Mouse (Mus musculus) heart, adult 18-20 months (tissue): ENCODE results near the gene Tnfrsf11a. TPM values are rescaled to one million over a fixed set of nuclear protein-coding genes. Genes with fewer than 3 reads are reported as not detected.
"Not testable (repeated sequence)": the region's sequence is repeated elsewhere in the genome, so short reads cannot be mapped to it uniquely, and the experiment has no call there.

Source experiments
- DNase-seq, 2 experiments: peaks; one replicate each; pipeline ENCODE4 v3.0.0; 2021 to 2022; ENCODE audit warnings: mixed read lengths in 1 of 2
- long read RNA-seq, 2 experiments: library from polyadenylated mRNA; stranded (forward); transcript quantifications; one replicate each; pipeline ENCODE4 v2.0.0; 2021
- total RNA-seq, 2 experiments: library from RNA; stranded (reverse); gene quantifications; 2 replicates each; pipeline ENCODE4 v1.2.3; 2021

Gene Tnfrsf11a
- 1 to 10 TPM; 1.6 TPM for total RNA-seq
- long read RNA-seq, experiment 1, full-length matches to known transcripts: 1 of 1 reads
- long read RNA-seq, experiment 1, partial matches to known transcripts: 0 of 1 reads
- long read RNA-seq, experiment 1, other reads (novel, unspliced or antisense): 0 of 1 reads
- long read RNA-seq, experiment 2, full-length matches to known transcripts: 1 of 1 reads
- long read RNA-seq, experiment 2, partial matches to known transcripts: 0 of 1 reads
- long read RNA-seq, experiment 2, other reads (novel, unspliced or antisense): 0 of 1 reads

DNA sequence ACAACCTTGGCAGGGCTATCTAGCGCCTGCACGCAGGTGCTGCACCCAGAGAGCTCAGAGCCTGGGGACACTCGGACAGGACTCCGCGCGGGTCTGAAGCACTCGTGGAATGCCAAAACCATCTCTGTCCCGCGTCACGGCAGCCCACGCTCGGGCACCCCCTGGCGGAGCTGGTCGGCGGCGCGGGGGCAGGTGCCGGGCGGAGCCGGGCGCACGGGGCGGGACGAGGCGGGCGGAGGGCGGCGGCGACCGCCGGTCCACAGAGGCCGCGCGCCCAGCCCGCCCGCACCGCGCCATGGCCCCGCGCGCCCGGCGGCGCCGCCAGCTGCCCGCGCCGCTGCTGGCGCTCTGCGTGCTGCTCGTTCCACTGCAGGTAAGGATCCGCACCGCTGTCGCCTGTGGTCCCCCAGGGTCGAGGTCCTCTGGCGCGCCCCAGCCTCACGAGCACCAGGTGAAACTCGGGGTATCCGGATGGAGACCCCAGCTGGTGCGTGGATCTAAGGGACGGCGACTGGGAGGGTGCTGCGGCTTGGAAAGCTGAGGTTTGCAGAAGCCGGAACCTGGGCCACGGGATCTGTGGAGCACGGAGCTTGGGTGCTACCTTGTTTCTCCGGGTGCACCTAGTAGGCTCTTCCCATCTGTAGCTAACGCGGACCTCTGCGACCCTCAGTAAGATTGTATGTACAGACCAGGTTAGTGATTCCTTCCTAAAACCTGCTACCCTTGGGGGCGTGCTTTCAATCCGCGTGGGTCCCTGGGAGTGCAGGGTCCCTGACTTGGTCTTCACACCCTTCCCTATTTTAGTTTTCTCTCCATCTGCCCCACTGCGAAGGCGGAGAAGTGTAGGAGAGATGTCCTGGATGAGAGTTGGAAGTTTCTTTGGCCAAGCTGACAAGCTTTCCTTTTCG is at the start of gene Tnfrsf11a:
Gene Tnfrsf11a (plus strand): TSS at position 262 of the 908 bp plus-strand sequence.
- DNase-seq: peak; percentile 64 to 68

GRCm38 (mm10) chr1:105735318-105735717 is 45.2 kb upstream of the Tnfrsf11a start:
- DNase-seq: no peak

- no peak for DNase-seq
Observed at GRCm38 (mm10) chr1:105738334-105738733, 42.2 kb upstream of the Tnfrsf11a start.

DNA sequence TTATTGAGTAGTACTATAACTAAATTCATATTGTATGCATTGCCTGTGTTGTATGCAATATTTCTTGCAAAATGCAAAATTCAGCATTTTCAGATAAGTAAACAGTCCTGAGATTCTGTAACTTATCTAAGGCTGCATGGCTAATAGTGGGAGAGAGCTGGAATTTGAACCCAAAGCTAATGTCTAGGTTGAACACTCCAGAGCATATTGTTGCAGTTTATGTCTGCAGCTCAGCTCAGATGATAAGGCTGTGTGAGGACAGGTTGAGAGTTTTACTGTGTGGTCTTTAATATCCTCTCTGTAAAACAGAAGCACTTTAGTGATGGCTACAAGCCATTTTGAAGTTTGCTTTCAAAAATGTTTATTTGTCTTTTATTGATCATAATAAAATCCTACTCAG is 41.0 kb upstream of the Tnfrsf11a start:
- no peak for DNase-seq

DNA sequence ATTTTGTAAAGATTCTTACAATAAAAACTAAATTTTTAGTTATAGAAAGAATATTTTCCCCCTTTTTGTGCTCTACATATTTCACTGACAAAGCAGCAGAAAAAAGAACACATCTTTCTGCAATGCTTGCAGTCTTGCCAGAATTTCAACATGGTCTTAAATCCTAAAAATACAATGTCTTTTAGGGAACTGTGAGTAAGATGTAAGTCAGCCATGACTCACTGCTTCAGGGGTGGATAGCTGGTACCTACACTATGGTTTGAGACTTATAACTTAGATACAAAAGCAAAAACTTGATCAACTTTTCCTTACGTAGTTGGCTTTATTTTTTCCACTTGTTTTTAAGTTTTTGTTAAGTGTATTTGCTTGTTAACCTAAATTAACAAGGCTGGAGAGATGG is 38.0 kb upstream of the Tnfrsf11a start:
- peak in 1 of 2 experiments; percentile 7 for DNase-seq

DNA sequence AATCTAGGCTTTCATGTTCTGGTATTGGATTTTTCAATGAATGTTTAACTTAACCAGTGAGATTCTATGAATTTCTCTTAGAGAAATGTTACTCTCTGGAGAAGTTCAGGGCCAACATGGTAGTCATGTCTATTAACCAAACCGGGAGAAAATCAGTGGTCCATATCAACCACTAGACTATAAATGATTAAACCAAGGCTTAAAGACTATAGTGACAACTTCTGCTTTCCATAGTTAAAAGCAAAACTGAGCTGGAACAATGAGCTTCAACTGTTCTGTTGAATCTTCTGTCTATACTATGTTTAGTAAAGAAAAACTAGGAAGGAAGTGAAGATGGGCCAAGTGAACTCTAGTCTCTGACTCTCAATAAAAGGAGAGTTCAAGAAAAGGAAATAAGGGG is 34.1 kb upstream of the Tnfrsf11a start:
- no peak for DNase-seq

DNA sequence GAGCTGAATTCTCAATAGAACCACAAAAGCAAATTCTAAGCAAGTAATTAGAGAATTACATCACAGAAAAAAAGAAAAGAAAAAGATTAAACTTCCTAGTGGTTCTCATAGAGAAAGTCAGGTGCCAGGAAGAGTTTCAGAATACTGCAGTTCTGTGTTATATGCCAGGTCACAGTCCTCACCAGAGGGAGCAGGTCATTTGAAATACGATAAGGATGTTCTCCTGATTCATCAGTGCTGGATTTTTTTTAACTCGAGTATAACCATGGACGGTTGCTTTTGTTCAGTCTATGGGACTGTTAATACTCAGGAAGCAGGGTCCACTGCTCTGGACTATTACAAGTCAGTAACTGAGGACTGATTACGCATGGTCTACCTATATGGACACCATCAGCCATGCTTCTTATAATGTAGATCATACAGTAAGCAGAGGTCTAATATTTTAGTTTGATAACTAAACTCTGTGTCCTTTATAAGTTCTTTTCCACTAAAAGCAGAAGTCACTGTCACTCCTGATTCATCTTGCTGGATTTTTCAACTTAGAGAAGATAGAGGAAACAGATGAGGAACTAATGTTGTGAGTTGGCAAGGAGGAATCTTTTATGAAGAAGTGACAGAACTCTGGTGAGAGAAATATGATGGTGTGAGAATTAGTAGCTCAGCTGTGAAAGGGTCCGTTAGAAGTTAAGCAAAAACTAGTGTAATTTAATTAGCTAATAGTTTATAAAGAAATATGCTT is 33.5 kb upstream of the Tnfrsf11a start:
- no peak for DNase-seq

DNA sequence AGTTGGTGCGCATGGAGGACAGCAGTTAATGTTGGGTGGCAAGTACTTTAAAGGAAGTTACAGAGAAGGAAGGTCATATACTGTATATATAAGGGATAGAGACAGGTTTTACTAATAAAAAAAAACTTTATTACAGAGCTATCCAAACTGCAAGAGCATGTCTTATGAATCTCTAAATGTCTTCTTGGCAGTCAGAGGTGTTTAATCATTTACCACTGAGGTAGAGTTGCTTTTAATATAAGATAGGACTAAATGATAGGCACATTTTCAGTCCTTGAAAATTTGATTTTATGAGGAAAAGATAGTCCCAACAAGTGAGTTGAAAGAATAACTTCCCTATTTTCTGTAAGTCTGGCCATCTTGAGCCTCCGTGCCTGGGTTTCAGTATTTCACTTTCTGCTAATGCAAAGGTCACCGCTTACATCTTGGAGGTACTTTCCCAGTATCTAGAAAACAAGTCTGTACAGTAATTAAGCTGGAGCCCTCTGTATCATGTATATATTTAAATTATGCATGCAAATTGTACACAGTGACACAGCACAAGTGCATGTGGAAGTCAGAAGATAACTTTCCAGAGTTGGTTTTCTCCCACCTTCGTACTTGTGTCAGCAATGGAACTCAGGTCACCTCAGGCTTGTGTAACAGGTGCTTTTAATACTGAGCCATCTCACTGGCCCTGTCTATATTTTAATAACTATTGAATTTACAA is 32.3 kb upstream of the Tnfrsf11a start:
- no peak for DNase-seq

GRCm38 (mm10) chr1:105752196-105752595 is 28.3 kb upstream of the Tnfrsf11a start:
- no peak for DNase-seq

- DNase-seq: no peak
Observed at GRCm38 (mm10) chr1:105752944-105753343, 27.6 kb upstream of the Tnfrsf11a start.

GRCm38 (mm10) chr1:105758798-105759197 is 21.7 kb upstream of the Tnfrsf11a start:
- DNase-seq: no peak

DNA sequence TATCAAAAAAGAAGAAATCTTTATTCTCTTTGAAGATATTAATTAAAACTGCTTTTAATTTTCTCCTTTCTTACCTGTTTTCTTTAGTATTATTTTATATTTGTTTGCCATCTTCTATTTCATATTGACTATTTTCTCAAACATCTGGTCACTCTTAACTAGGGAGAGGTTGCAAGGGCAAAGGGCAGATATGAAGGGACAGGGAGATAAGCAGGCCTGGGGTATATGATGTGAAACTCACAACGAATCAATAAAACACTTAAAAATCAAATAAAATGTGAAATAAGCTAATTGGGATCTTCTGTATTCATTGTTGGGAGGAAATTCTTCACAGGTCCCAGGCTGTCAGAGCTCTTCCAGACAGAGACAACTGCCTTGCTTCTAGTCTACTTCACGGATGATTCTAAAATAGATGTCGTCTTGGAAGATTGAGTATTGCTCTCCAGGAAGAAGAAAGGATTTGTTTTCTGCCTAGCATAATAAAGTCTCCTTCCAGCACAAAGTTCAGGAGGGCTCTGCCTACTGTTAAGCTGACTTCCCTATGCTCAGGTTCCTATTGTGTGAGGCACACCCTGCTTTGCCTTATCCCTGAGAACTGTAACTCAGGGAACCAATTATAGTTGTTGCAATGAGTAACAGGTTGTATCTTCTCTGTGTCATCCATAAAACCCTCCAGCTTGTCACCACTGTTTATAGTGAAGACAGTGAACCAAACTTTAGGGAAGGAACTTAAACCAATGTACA is 20.9 kb upstream of the Tnfrsf11a start:
- no peak for DNase-seq

DNA sequence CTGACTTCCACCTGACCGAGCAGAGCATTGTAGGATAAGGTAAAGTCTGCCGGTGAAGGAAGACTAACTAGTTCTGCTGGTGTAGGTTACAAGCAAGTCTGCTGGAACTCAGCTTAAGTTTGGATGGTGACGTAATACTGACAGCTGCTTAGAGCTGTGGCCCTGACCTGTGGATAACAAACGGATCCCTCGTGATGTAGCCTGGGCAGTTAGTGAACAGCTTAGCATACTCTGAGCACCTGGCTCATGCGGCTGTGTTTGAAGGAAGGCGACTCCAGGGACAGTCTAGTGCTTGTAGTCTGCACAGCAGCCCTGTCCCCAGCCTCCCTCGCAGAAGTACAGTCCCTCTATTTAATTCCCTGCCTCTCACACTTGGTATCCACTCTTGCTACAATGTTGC is 14.9 kb upstream of the Tnfrsf11a start:
- DNase-seq: no peak

DNA sequence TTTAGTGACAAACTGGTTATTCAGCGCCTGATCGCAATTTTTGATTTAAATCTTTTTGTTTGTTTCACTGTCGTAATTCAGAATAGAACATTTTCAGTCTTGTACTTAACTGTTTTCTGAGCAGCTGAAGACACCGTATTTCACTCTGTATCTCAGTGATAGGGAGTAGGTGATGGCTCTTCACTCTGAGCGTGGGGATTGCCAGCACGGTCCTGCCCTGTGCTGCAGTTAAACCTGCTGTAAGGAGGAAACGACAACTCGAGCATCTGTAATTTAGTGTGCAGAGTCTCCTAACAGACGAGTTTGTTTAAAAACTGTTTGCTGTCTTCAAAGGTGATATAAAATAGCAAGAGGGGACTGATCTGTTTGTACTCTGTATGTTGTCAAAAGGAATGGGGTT is 14.4 kb upstream of the Tnfrsf11a start:
- not testable (repeated sequence) for DNase-seq

GRCm38 (mm10) chr1:105768397-105768796 is 12.1 kb upstream of the Tnfrsf11a start:
- no peak for DNase-seq

GRCm38 (mm10) chr1:105770685-105771084 is 9.8 kb upstream of the Tnfrsf11a start:
- no peak for DNase-seq

- DNase-seq: no peak
Observed at GRCm38 (mm10) chr1:105776426-105776825, 4.1 kb upstream of the Tnfrsf11a start.

- DNase-seq: no peak
Observed at GRCm38 (mm10) chr1:105780079-105780456, 450 bp upstream of the Tnfrsf11a start.

DNA sequence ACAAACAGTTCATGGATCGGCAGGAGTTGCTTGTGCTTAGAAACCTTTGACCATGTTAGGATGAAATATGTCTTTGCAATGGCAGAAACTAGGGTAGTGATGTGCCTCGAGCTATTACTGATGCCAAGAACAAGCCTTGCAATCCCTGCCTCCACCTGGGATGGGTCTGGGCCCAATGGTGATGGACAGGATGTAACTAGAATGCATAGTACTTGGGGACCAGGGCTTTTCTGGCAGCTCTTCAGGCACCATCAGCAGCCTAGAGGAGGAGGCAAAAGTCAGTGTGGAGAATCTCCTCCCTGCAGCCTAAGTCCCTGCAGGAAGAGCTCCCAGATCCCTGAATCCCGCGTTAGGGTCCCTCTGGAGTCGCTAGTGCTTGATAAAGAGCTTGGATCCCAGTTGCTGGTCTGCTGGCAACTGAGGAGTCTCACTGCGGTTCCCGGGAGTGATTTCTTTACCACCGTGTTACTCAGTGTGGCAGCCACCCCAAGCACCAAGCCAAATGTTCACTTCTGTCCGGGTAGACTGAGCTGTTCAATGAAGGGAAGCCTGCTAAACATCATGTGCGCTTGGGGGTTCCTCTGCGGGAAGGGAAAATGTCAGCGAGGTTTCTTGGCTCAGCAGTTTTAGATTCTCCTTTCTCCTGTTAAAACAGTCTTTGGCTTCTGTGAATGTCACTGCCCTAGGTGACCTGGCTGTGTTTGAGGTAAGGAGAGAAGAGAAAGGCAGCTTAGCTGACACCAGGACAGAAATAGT is 1.1 kb downstream of the Tnfrsf11a start:
- peak in 1 of 2 experiments; percentile 19 for DNase-seq

DNA sequence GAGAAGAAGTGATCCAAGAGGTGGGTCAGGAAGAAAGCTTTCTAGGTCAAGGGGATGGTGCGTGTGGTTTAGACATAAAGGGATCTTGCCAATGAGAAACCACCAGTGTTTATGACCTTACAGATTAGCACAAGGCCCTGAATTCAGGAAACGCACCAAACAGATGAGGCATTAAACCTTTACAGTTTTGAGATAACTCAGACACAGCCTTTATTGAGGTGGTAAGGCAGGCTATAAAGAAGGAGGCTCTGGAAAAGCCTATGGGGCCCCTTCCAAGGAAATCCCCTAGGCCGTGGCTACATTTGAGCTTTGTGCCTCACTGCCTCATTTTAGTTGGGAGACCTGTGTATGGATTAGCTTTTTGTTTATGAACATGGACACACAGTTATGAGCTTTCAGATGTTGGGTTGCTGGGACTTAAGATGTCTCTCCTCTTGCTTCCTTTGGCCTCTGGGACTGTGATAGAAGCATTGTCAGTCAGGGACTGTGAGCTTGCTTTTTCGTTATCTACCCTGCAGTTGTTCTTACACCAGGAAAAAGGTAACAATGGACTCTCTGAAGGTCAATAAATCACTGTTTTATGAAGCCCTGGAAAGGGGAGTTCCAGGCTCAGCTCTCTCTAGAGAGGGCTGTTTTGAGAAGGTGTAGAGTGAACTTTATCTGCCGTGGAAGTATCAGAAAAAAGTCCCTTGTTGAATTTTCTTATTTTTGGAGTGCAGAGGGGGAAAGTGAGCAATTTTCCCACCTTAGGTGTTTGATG is 3.9 kb downstream of the Tnfrsf11a start:
- no peak for DNase-seq
